Mouse (Mus musculus) neural tube, embryonic 12.5 days (tissue): Measurements from ENCODE around the gene Olfr235. TPM values are rescaled to one million over a fixed set of nuclear protein-coding genes. Genes with fewer than 3 reads are reported as not detected.
"Not testable (repeated sequence)": the region's sequence is repeated elsewhere in the genome, so short reads cannot be mapped to it uniquely, and the experiment has no call there.

ENCODE experiments used
- ATAC-seq: fragments of 200-750 bp; cut with Nextera tagmentation; 2 replicates; pipeline ENCODE4 v1.8.0; 2017; ENCODE audit warnings: low read depth, mild to moderate bottlenecking, moderate TSS enrichment, moderate library complexity; ENCODE audit not compliant: low FRiP score
- H3K27ac ChIP-seq: fragments of 300-500 bp; sonication (generic); 2 replicates; pipeline ENCODE4 v1.5.1; 2016
- H3K27me3 ChIP-seq: fragments of 300-500 bp; sonication (generic); replicated peaks from 2 replicates; pipeline ENCODE4 v1.6.1; 2016; ENCODE audit warnings: mild to moderate bottlenecking
- H3K36me3 ChIP-seq: fragments of 300-500 bp; sonication (generic); 2 replicates; pipeline ENCODE4 v1.6.1; 2016; ENCODE audit warnings: mild to moderate bottlenecking
- H3K4me1 ChIP-seq: fragments of 300-500 bp; sonication (generic); 2 replicates; pipeline ENCODE4 v1.6.1; 2016
- H3K4me2 ChIP-seq: fragments of 300-500 bp; sonication (generic); replicated peaks from 2 replicates; pipeline ENCODE4 v1.6.1; 2016; ENCODE audit warnings: mild to moderate bottlenecking
- H3K4me3 ChIP-seq: fragments of 300-500 bp; sonication (generic); 2 replicates; pipeline ENCODE4 v1.5.1; 2016
- H3K9ac ChIP-seq: fragments of 300-500 bp; sonication (generic); 2 replicates; pipeline ENCODE4 v1.6.1; 2016; ENCODE audit warnings: mild to moderate bottlenecking
- H3K9me3 ChIP-seq: fragments of 300-500 bp; sonication (generic); 2 replicates; pipeline ENCODE4 v1.6.1; 2016; ENCODE audit warnings: mild to moderate bottlenecking
- WGBS: fragments of 180-500 bp; shearing (Covaris S2); methylation state at CpG from one replicate; pipeline ENCODE4 v1.1.7; 2016; 5-methylcytosine and 5-hydroxymethylcytosine counted together
- polyA plus RNA-seq: library from polyadenylated mRNA; unstranded; fragments of >200 nt; fragmentation: Nextera tagmentation; extraction: Ambion mirVana; gene quantifications from 2 replicates; pipeline ENCODE4 v1.2.1, GENCODE M21; 2016

Gene Olfr235
- not detected in 2 replicates for polyA plus RNA-seq

DNA sequence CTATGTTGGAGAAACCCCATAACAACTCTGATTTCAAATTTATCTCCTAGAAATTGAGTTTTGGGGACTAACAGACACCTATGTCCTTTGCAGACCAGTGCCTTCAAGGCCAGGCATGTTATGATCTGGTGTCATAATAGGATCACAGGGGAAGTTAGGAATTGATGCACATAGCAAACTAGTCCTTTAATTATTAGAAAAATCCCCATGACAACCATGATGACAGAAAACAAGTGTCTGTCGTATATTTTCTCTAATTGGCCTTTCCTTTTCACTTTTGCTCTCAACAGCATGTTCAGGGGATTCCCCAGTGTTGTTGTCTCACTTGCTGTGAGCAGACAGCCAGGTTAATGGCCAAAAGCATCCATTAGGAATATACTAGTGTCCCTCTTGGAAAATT lies at the start of gene Olfr235:
Olfr235 (plus strand) TSS at position 301 of the 400 bp plus-strand sequence.
- Histone ChIP-seq H3K4me3 (no peak within 1 kb of the TSS), H3K27ac (no peak within 1 kb of the TSS), H3K4me2 (no peak within 1 kb of the TSS), H3K27me3 (no peaks in the 10 kb centered on the region), H3K9me3 (no peaks in the 10 kb centered on the region), H3K4me1 (no peaks in the 10 kb centered on the region), H3K36me3 (no peaks in the 10 kb centered on the region), H3K9ac (no peak within 1 kb of the TSS)
- 58% methylated on average over 1 of the region's 1 CpGs for WGBS
- no peak for ATAC-seq

DNA sequence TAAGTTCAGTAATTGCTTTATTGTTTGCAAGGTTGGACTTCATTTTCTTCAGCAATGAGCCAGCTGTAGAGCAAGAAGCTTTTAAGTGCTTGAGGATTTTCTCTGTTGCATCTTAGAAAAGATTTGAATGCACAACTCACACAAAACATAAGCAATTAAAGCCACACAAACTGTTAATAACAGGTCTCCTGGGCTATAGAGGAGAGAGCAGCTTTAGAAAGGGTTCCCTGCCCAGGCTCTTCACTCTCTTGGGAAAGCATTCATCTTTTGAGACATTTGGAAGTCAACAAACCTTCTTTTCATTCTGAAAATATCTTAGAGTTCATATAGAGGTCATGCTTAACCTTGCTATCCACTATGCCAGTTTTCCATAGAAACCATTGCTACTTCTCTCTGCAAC lies 28.3 kb upstream of the Olfr235 start, which contains the start of gene Olfr1432:
Olfr1432 (minus strand) TSS at position 101 of the 400 bp plus-strand sequence.
- H3K4me2 ChIP-seq, H3K4me3 ChIP-seq, H3K36me3 ChIP-seq, H3K27ac ChIP-seq, H3K27me3 ChIP-seq, H3K9me3 ChIP-seq, H3K9ac ChIP-seq, H3K4me1 ChIP-seq, ATAC-seq: not testable (repeated sequence)

DNA sequence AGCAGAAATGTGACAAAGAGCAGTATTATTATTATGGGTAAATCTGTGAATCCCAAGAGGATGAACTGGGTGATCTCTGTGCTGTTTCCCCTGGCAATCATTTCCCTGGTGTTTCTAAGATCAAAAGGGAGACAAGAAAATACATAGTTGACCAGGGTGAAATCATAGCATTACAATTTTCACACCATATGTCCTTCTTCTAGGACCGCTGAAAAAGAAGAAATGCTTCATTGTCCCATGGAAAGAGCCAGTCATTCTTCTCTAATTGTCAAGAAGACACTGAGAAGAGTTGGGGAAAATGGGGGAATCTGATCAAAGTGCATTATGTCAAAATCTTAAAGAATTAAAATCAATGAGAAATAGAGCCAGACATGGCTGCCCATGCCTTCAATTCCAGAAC lies 19.3 kb upstream of the Olfr235 start, which contains the start of gene Olfr262:
Olfr262 (minus strand) TSS at position 101 of the 400 bp plus-strand sequence.
- Histone ChIP-seq H3K9ac (no peak within 1 kb of the TSS), H3K27me3 (no peaks in the 10 kb centered on the region), H3K36me3 (no peaks in the 10 kb centered on the region), H3K4me3 (no peak within 1 kb of the TSS), H3K27ac (no peak within 1 kb of the TSS), H3K9me3 (no peaks in the 10 kb centered on the region), H3K4me1 (no peaks in the 10 kb centered on the region), H3K4me2 (no peak within 1 kb of the TSS)
- WGBS: 88% methylated on average over 1 of the region's 1 CpGs
- ATAC-seq: no peak

DNA sequence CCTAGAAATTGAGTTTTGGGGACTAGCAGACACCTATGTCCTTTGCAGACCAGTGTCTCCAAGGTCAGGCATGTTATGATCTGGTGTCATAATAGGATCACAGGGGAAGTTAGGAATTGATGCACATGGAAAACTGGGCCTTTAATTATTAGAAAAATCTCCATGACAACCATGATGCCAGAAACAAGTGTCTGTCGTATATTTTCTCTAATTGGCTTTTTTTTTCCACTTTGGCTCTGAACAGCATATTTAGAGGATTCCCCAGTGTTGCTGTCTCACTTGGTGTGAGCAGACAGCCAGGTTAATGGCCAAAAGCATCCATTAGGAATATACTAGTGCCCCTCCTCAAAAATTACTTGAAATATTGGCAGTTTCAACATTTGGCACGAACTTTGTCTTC lies 18.7 kb downstream of the Olfr235 start, which contains the start of gene Olfr1434:
Olfr1434 (plus strand) TSS at position 301 of the 400 bp plus-strand sequence.
- no peaks in the 10 kb centered on the region for H3K27me3 ChIP-seq
- no peak for ATAC-seq
- WGBS: 76% methylated on average over 2 of the region's 2 CpGs

DNA sequence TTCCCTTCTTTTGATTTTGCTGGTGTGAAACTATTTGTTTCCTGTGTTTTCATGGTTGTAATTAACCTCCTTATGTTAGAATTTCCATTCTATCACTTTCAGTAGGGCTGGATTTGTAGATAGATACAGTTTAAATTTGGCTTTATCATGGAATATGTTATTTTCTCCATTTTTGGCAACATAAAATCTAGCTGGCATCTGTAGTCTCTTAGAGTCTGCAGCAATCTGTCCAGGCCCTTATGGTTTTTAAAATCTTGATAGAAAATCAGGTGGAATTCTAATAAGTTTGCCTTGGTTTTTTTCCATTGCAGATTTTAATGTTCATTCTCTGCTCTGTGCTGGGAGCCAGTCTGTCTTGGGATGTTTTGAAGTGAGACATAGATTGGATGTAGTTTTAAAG lies 32.1 kb downstream of the Olfr235 start:
- Histone ChIP-seq H3K9me3 (no peaks in the 10 kb centered on the region), H3K27me3 (no peaks in the 10 kb centered on the region), H3K9ac (no peak overlapping the region), H3K27ac (no peak overlapping the region), H3K4me2 (no peak overlapping the region), H3K36me3 (no peaks in the 10 kb centered on the region), H3K4me3 (no peak overlapping the region), H3K4me1 (no peaks in the 10 kb centered on the region)
- ATAC-seq: no peak

More for the DNA sequence above, 18.7 kb downstream of the Olfr235 start, which contains the start of gene Olfr1434:
- no peaks in the 10 kb centered on the region for H3K9me3 ChIP-seq
- no peaks in the 10 kb centered on the region for H3K4me1 ChIP-seq
- no peak within 1 kb of the TSS for H3K9ac ChIP-seq
- H3K36me3 ChIP-seq: no peaks in the 10 kb centered on the region
- H3K4me2 ChIP-seq: no peak within 1 kb of the TSS
- H3K27ac ChIP-seq: no peak within 1 kb of the TSS
- no peak within 1 kb of the TSS for H3K4me3 ChIP-seq

DNA sequence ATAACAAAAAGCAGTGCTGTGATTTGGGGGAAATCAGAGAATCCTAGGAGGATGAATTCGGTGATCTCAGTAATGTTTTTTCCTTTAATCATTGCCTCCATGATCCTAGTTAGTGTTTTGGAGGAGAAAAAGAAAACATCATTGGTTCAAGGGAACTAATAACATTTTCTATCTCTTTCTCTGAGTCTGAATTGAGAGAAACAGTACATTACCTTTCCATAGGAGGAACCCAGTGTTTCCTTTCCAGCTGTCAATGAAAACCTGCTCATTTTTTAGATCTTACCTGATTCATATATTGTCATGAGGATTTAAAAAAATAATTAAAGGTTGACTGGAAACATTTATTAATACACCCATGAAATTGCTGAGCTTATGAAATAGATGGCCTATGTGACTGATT lies 38.2 kb downstream of the Olfr235 start, which contains the start of gene Olfr1436:
Olfr1436 (minus strand) TSS at position 101 of the 400 bp plus-strand sequence.
- H3K4me1 ChIP-seq, H3K36me3 ChIP-seq, ATAC-seq, H3K9ac ChIP-seq, H3K9me3 ChIP-seq, H3K27me3 ChIP-seq, H3K27ac ChIP-seq, H3K4me3 ChIP-seq, H3K4me2 ChIP-seq: not testable (repeated sequence)
- WGBS: 86% methylated on average over 1 of the region's 1 CpGs

Other genes starting within 250 kb of the Olfr235 start
- not detected in 2 replicates for gene Olfr1423, start 219.7 kb upstream of the Olfr235 start, polyA plus RNA-seq
- not detected in 2 replicates for gene Olfr1424, start 198.3 kb upstream of the Olfr235 start, polyA plus RNA-seq
- not detected in 2 replicates for gene Olfr1425, start 183.3 kb upstream of the Olfr235 start, polyA plus RNA-seq
- not detected in 2 replicates for gene Olfr1426, start 169.0 kb upstream of the Olfr235 start, polyA plus RNA-seq
- gene Olfr1427, start 157.7 kb upstream of the Olfr235 start, polyA plus RNA-seq: not detected in 2 replicates
- gene Olfr1428, start 145.1 kb upstream of the Olfr235 start, polyA plus RNA-seq: not detected in 2 replicates
- not detected in 2 replicates for gene Olfr76, start 137.8 kb upstream of the Olfr235 start, polyA plus RNA-seq
- not detected in 2 replicates for gene Olfr1555-ps1, start 90.9 kb upstream of the Olfr235 start, polyA plus RNA-seq
- gene Olfr1431, start 60.4 kb upstream of the Olfr235 start, polyA plus RNA-seq: not detected in 2 replicates
- gene Olfr1432, start 28.4 kb upstream of the Olfr235 start, polyA plus RNA-seq: not detected in 2 replicates
- not detected in 2 replicates for gene Olfr262, start 19.4 kb upstream of the Olfr235 start, polyA plus RNA-seq
- not detected in 2 replicates for gene Olfr1434, start 18.8 kb downstream of the Olfr235 start, polyA plus RNA-seq
- gene Olfr1436, start 38.1 kb downstream of the Olfr235 start, polyA plus RNA-seq: not detected in 2 replicates
- not detected in 2 replicates for gene Olfr1437, start 64.1 kb downstream of the Olfr235 start, polyA plus RNA-seq
- not detected in 2 replicates for gene Olfr1438-ps1, start 74.9 kb downstream of the Olfr235 start, polyA plus RNA-seq
- gene Olfr1440, start 126.2 kb downstream of the Olfr235 start, polyA plus RNA-seq: not detected in 2 replicates
- not detected in 2 replicates for gene Olfr1441, start 156.4 kb downstream of the Olfr235 start, polyA plus RNA-seq
- gene Pfpl, start 166.9 kb downstream of the Olfr235 start, polyA plus RNA-seq: not detected in 2 replicates
- 0.76 and 1.1 TPM in 2 replicates for gene Mpeg1, start 199.7 kb downstream of the Olfr235 start, polyA plus RNA-seq
- 58.4 and 63.3 TPM in 2 replicates for gene Dtx4, start 240.4 kb downstream of the Olfr235 start, polyA plus RNA-seq